Mouse (Mus musculus) C2C12 (cell line): Measurements from ENCODE around the gene Igf2r.

Experiments
- CTCF ChIP-seq: IDR thresholded peaks from one replicate; pipeline ENCODE4 v1.5.1; 2011; ENCODE audit not compliant: control insufficient read depth, insufficient read depth, insufficient read length
- MYOD1 ChIP-seq: IDR thresholded peaks from one replicate; pipeline ENCODE4 v1.6.1; 2011; ENCODE audit warnings: low read depth; ENCODE audit not compliant: control insufficient read depth, insufficient read length
- MYOG ChIP-seq: IDR thresholded peaks from one replicate; pipeline ENCODE4 v1.6.1; 2011; ENCODE audit not compliant: control insufficient read depth, insufficient read length; ENCODE audit errors: extremely low read depth

GRCm38 (mm10) chr17:12688427-12689110 is 80.9 kb downstream of the Igf2r start:
- TF ChIP-seq CTCF = no peak
- TF ChIP-seq MYOD1 = no peak
- TF ChIP-seq MYOG = no peak
